Mouse (Mus musculus) neural tube, embryonic 14.5 days (tissue): ENCODE data around the gene Pcnx. TPM values are rescaled to one million over a fixed set of nuclear protein-coding genes. Genes with fewer than 3 reads are reported as not detected.

Experiments used
- ATAC-seq: fragments of 200-750 bp; cut with Nextera tagmentation; 2 replicates; pipeline ENCODE4 v1.8.0; 2017; ENCODE audit warnings: low read depth, mild to moderate bottlenecking, moderate TSS enrichment, moderate library complexity
- H3K27ac ChIP-seq: fragments of 300-500 bp; sonication (generic); 2 replicates; pipeline ENCODE4 v1.5.1; 2014; ENCODE audit warnings: low read depth, mild to moderate bottlenecking, control low read depth, low read length, moderate library complexity, mixed read lengths
- H3K27me3 ChIP-seq: fragments of 300-500 bp; sonication (generic); 2 replicates; pipeline ENCODE4 v1.6.1; 2014; ENCODE audit warnings: low read length; ENCODE audit not compliant: control insufficient read depth, insufficient read depth
- H3K36me3 ChIP-seq: fragments of 300-500 bp; sonication (generic); 2 replicates; pipeline ENCODE4 v1.6.1; 2014; ENCODE audit warnings: low read length, mixed read lengths; ENCODE audit not compliant: control insufficient read depth, insufficient read depth
- H3K4me1 ChIP-seq: fragments of 300-500 bp; sonication (generic); 2 replicates; pipeline ENCODE4 v1.6.1; 2014; ENCODE audit warnings: low read length; ENCODE audit not compliant: control insufficient read depth, insufficient read depth
- H3K4me2 ChIP-seq: fragments of 300-500 bp; sonication (generic); 2 replicates; pipeline ENCODE4 v1.6.1; 2014; ENCODE audit warnings: mild to moderate bottlenecking, low read depth, low read length, control low read depth
- H3K4me3 ChIP-seq: fragments of 300-500 bp; sonication (generic); 2 replicates; pipeline ENCODE4 v1.5.1; 2014; ENCODE audit warnings: low read depth, low read length, control low read depth, mixed read lengths
- H3K9ac ChIP-seq: fragments of 300-500 bp; sonication (generic); replicated peaks from 2 replicates; pipeline ENCODE4 v1.6.1; 2014; ENCODE audit warnings: low read depth, mild to moderate bottlenecking, control low read depth, low read length, mixed read lengths
- H3K9me3 ChIP-seq: fragments of 300-500 bp; sonication (generic); 2 replicates; pipeline ENCODE4 v1.6.1; 2016; ENCODE audit warnings: low read length; ENCODE audit not compliant: control insufficient read depth
- WGBS: fragments of 180-500 bp; shearing (Covaris S2); extraction: QIAGEN DNeasy Blood & Tissue Kit; methylation state at CpG from one replicate; pipeline ENCODE4 v1.1.7; 2014; 5-methylcytosine and 5-hydroxymethylcytosine counted together
- polyA plus RNA-seq: library from polyadenylated mRNA; unstranded; fragments of >200 nt; fragmentation: Nextera tagmentation; extraction: Ambion mirVana; gene quantifications from 2 replicates; pipeline ENCODE4 v1.2.1, GENCODE M21; 2014

Pcnx gene
- polyA plus RNA-seq, 1 experiment from 2014 or later = 23.5 TPM

DNA sequence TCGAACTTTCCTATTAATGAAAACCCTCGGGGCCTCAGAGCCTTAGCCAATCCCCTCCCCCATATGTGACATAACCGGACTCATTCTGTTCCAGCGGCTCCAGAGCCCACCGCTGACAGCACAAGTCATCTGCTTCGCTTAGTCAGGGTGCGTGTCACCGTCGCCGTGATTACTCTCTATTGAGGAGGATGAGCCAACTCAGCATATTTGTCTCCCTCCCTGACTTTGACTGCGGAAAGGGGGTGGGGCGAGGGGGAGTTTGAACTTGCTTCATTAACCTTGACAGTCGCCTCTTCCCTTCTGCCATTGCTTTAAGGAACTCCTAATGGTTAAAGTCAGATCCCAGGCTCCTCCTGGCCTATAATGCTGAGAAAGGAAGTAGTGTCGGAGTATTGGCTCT, 14.8 kb upstream of the Pcnx start:
- peak; percentile 44; the same call in 1 of the 2 replicates for ATAC-seq
- H3K36me3 ChIP-seq = no peaks in the 10 kb centered on the region
- 13% methylated on average over 14 of the region's 14 CpGs for WGBS
- H3K4me3 ChIP-seq = no peak overlapping the region
- no peaks in the 10 kb centered on the region for H3K4me1 ChIP-seq
- no peak overlapping the region for H3K27ac ChIP-seq
- H3K4me2 ChIP-seq = peak overlapping the region; percentile 9; the same call in 1 of the 2 replicates
- H3K9me3 ChIP-seq = no peaks in the 10 kb centered on the region
- no peak overlapping the region for H3K9ac ChIP-seq
- no peaks in the 10 kb centered on the region for H3K27me3 ChIP-seq

DNA sequence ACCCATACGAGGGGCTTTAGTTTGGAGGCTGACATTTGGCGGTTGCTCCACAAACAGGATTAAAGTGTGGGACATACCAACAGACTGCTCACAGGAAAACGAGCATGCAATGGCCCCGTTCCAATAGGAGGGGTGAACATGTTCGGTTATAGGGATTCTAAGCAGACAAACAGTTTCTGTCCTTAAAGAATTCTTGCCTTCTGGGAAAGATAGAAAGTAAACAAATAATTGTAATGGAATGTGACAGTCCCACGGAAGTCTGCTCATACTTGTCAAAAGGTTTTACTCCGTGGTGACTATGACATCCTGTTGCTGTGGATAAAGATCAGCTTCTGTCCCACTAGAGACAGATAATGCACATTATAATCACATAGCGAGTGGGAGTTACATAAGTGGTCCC, 10.2 kb upstream of the Pcnx start:
- Histone ChIP-seq H3K9me3 (no peaks in the 10 kb centered on the region), H3K27me3 (no peaks in the 10 kb centered on the region), H3K36me3 (no peaks in the 10 kb centered on the region), H3K4me1 (no peaks in the 10 kb centered on the region), H3K27ac (no peak overlapping the region), H3K4me2 (no peak overlapping the region), H3K9ac (no peak overlapping the region), H3K4me3 (no peak overlapping the region)
- WGBS = 80% methylated on average over 8 of the region's 8 CpGs
- no peak for ATAC-seq

DNA sequence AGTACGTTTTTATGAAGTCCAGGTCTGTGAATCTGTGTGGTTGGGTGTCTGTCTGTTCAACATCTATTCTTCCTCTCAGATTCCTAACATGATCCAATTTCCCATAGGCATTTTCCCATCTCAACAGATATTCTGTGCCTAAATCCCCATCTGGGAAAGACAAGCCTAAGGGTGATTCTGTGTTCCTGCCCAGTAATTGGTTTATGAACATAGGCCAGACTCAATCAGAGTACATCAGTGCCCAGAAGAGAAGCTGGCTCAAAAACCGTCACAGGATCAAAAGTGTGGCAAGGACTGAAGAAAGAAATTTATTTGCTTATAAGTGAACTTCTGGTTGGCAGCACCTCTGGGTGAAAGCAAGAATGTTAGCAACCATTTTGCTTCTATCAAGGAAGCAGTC, 7.3 kb upstream of the Pcnx start:
- Histone ChIP-seq H3K27me3 (no peaks in the 10 kb centered on the region), H3K4me3 (no peak overlapping the region), H3K4me2 (no peak overlapping the region), H3K9ac (no peak overlapping the region), H3K27ac (no peak overlapping the region), H3K9me3 (no peaks in the 10 kb centered on the region), H3K4me1 (no peaks in the 10 kb centered on the region), H3K36me3 (no peaks in the 10 kb centered on the region)
- ATAC-seq = no peak
- 75% methylated on average over 2 of the region's 2 CpGs for WGBS

DNA sequence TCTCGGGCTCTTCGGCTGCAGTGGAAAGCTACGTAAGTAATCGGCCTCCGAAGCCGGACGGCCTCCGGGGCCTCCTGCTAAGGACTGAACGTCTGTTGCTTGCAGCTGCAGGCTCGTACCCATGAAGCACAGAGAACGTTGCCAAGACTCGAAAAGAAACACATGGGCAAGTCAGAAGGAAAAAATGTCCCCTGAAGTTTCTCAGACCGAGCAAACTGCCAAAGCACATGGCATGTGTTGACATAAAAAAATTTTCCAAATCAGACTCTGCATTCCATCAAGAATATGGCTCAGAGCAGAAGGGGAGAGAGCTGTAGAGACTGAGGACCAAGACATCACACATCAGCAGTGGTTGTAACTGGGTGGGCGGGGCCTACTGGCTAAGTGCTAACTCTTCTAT, 6.8 kb upstream of the Pcnx start:
- H3K27ac ChIP-seq = no peak overlapping the region
- no peaks in the 10 kb centered on the region for H3K27me3 ChIP-seq
- no peak overlapping the region for H3K9ac ChIP-seq
- ATAC-seq = no peak
- whole genome bisulfite sequencing = 86% methylated on average over 14 of the region's 14 CpGs
- no peak overlapping the region for H3K4me3 ChIP-seq
- no peaks in the 10 kb centered on the region for H3K4me1 ChIP-seq
- H3K36me3 ChIP-seq = no peaks in the 10 kb centered on the region
- H3K4me2 ChIP-seq = no peak overlapping the region
- H3K9me3 ChIP-seq = no peaks in the 10 kb centered on the region

DNA sequence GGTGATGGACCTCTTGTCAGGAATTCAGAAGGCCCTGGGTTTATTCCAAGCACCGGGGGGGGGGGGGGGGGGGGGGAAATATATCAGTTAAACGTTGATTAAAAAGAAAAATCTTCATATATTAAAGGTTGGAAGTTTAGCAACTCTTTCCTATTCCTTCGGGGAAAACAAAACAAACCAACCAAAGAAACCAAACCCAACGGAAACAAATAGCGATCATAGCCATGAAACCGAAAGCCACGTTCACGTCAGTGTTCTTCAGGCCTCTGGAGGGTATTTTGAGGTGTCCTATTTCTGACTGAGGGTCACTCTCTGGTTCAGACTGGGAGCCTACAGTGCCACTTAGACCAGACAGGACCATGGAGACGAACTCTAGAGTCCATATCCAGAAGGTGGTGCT, 6.3 kb upstream of the Pcnx start:
- no peak for ATAC-seq
- Histone ChIP-seq H3K9ac (no peak overlapping the region), H3K27me3 (no peaks in the 10 kb centered on the region), H3K9me3 (no peaks in the 10 kb centered on the region), H3K27ac (no peak overlapping the region), H3K4me1 (no peaks in the 10 kb centered on the region), H3K36me3 (no peaks in the 10 kb centered on the region), H3K4me2 (no peak overlapping the region), H3K4me3 (no peak overlapping the region)
- WGBS = 87% methylated on average over 9 of the region's 9 CpGs

DNA sequence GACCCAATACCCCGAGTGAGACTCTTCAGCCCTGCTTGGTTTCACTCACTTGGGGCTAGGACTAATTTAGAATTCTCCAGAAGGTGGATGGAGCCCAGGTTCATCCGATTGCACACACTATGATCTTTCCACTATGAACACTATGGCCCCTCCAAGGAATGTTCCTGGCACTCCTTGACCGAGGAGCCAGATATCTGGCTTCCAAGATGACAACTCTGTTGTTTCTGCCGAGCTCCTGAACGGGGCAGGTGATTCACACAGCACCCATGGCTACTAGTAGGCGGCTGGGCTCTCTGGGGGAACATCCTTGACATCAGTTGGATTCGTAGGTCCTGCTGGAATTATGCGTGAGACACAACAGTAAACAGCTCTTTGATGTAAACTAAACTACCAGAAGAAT, 4.8 kb upstream of the Pcnx start:
- no peak for ATAC-seq
- Histone ChIP-seq H3K4me1 (no peaks in the 10 kb centered on the region), H3K4me3 (no peak overlapping the region), H3K4me2 (no peak overlapping the region), H3K9ac (no peak overlapping the region), H3K27ac (no peak overlapping the region), H3K9me3 (no peaks in the 10 kb centered on the region), H3K27me3 (no peaks in the 10 kb centered on the region; the same call in 1 of the 2 replicates), H3K36me3 (no peaks in the 10 kb centered on the region)
- WGBS = 81% methylated on average over 8 of the region's 8 CpGs

DNA sequence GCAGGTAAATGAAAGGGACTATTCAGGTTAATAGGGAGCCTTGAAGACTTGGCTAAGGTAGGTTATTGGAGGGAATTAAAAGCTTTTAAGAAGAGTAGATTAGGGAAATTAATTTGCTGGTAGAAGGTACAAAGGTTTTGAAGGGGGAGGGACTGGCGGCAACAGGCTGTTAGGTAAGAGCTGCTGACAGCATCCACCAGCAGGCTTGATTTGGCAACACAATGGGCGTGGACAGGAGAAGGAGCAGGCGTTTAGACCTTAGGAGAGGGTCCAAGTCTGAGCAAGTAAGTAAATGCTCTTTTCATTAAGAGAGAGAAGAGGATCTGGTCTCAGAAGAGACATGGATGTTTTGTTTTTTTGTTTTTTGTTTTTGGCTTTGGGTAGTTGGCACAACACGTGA, 3.1 kb upstream of the Pcnx start:
- H3K9me3 ChIP-seq = no peaks in the 10 kb centered on the region
- H3K4me3 ChIP-seq = no peak overlapping the region
- H3K9ac ChIP-seq = no peak overlapping the region
- H3K4me2 ChIP-seq = no peak overlapping the region
- no peak for ATAC-seq
- no peaks in the 10 kb centered on the region for H3K36me3 ChIP-seq
- WGBS = 67% methylated on average over 4 of the region's 4 CpGs
- H3K27ac ChIP-seq = no peak overlapping the region
- H3K4me1 ChIP-seq = peaks cover 4% of the 10 kb centered on the region; the same call in 1 of the 2 replicates
- no peaks in the 10 kb centered on the region; the same call in 1 of the 2 replicates for H3K27me3 ChIP-seq

DNA sequence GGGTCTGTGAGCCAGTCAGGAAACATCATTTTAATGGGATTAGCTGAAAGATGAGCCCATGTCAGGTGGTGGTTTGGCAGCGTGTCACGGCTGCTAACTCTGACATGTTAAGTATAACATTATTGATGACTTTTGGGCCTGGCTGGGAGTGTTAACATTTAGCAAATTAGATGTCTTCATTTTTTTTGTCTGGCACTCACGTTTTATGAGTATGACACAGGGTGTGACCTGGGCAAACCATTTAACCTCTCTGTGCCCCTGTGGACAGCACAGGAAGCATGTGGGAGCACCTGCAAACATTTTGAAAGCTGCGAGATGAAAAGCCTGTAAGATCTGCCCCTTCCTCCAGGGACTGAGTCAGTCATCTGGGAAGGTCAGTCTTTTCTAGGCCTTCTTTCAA, 2.6 kb upstream of the Pcnx start:
- no peaks in the 10 kb centered on the region for H3K9me3 ChIP-seq
- H3K27me3 ChIP-seq = no peaks in the 10 kb centered on the region; the same call in 1 of the 2 replicates
- H3K36me3 ChIP-seq = no peaks in the 10 kb centered on the region
- WGBS = 27% methylated on average over 4 of the region's 4 CpGs
- no peak overlapping the region for H3K4me2 ChIP-seq
- no peak overlapping the region for H3K4me3 ChIP-seq
- H3K9ac ChIP-seq = no peak overlapping the region
- peaks cover 9% of the 10 kb centered on the region for H3K4me1 ChIP-seq
- no peak overlapping the region for H3K27ac ChIP-seq
- ATAC-seq = no peak

DNA sequence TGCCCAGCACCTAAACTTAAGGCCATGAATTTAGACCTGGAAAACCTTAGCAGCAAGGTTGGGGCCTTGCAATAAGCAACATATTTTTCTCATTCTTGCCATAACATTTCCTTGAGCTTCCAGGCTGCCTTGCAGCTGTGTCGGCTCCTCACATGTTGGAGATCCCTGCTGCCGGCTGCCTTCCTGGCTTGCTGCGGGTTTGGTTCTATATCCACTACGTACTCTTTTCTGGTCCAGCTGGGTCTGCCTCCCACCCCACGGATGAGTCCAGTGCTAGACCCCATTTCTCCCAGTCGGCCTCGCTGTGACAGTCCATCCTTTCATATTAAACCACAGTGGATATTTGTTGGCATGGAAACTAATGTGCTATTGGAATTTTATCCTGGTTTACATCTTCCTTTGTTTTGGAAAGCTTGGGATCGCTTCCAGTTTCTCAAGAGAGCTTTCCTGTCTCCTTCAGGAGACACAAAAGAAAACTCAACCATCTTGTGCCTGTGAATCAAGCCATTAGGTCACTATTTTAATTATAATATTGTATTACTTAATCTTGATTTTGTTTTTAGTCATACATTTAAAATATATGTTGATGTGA, 1.7 kb upstream of the Pcnx start:
- Histone ChIP-seq H3K27ac (no peak overlapping the region), H3K9ac (no peak overlapping the region), H3K4me1 (peaks cover 16% of the 10 kb centered on the region), H3K27me3 (no peaks in the 10 kb centered on the region; the same call in 1 of the 2 replicates), H3K4me3 (no peak overlapping the region), H3K36me3 (no peaks in the 10 kb centered on the region), H3K9me3 (no peaks in the 10 kb centered on the region), H3K4me2 (no peak overlapping the region)
- no peak for ATAC-seq
- 70% methylated on average over 8 of the region's 8 CpGs for WGBS
